Mouse (Mus musculus) C2C12 (cell line): ENCODE measurements at regions not wholly inside any gene's neighbourhood (a gene's known extent, or its start where the extent isn't known, plus 50 kb on each side); places are given as distances from the start of the nearest gene placed in this dataset.

Experiments used
- H3K27me3 ChIP-seq: one replicate; pipeline ENCODE4 v1.6.1; 2011; ENCODE audit not compliant: control insufficient read depth, insufficient read depth, insufficient read length
- H3K36me3 ChIP-seq: one replicate; pipeline ENCODE4 v1.6.1; 2011; ENCODE audit not compliant: control insufficient read depth, insufficient read depth
- H3K4me3 ChIP-seq: one replicate; pipeline ENCODE4 v1.5.1; 2011; ENCODE audit warnings: mild to moderate bottlenecking, control low read depth; ENCODE audit not compliant: poor library complexity, insufficient read depth, severe bottlenecking
- H3K79me2 ChIP-seq: one replicate; pipeline ENCODE4 v1.6.1; 2011; ENCODE audit not compliant: control insufficient read depth, insufficient read depth
- H3K79me3 ChIP-seq: one replicate; pipeline ENCODE4 v1.6.1; 2011; ENCODE audit warnings: low read depth, control low read depth
- H3ac ChIP-seq: one replicate; pipeline ENCODE3; 2011; ENCODE audit warnings: low read depth; ENCODE audit not compliant: control insufficient read depth, insufficient read length
- CEBPB ChIP-seq: IDR thresholded peaks from one replicate; pipeline ENCODE4 v1.6.1; 2011; ENCODE audit warnings: low read depth, mild to moderate bottlenecking, control low read depth, moderate library complexity
- CTCF ChIP-seq: IDR thresholded peaks from one replicate; pipeline ENCODE4 v1.5.1; 2011; ENCODE audit not compliant: control insufficient read depth, insufficient read depth, insufficient read length
- FOSL1 ChIP-seq: IDR thresholded peaks from one replicate; pipeline ENCODE4 v1.8.0; 2011; ENCODE audit warnings: mild to moderate bottlenecking, low read length; ENCODE audit not compliant: poor library complexity, insufficient read depth, severe bottlenecking
- MAX ChIP-seq: IDR thresholded peaks from one replicate; pipeline ENCODE4 v1.6.1; 2011; ENCODE audit warnings: mild to moderate bottlenecking, control low read depth
- MYOD1 ChIP-seq: IDR thresholded peaks from one replicate; pipeline ENCODE4 v1.6.1; 2011; ENCODE audit warnings: low read depth; ENCODE audit not compliant: control insufficient read depth, insufficient read length
- MYOG ChIP-seq: IDR thresholded peaks from one replicate; pipeline ENCODE4 v1.6.1; 2011; ENCODE audit not compliant: control insufficient read depth, insufficient read length; ENCODE audit errors: extremely low read depth
- USF1 ChIP-seq: IDR thresholded peaks from one replicate; pipeline ENCODE4 v1.6.1; 2011; ENCODE audit warnings: low read depth, mild to moderate bottlenecking, control low read depth, moderate library complexity

GRCm38 (mm10) chr2:142964340-142964739 lies 63.0 kb upstream of the Kif16b start:
- Histone ChIP-seq H3K79me3 (no peaks in the 10 kb centered on the region), H3K4me3 (no peak overlapping the region), H3ac (no peak overlapping the region), H3K36me3 (no peaks in the 10 kb centered on the region), H3K27me3 (no peaks in the 10 kb centered on the region), H3K79me2 (no peaks in the 10 kb centered on the region)
- no peak for TF ChIP-seq MYOG
- no peak for TF ChIP-seq MAX

GRCm38 (mm10) chr2:142967250-142967649 lies 65.9 kb upstream of the Kif16b start:
- H3ac ChIP-seq = no peak overlapping the region
- no peak overlapping the region for H3K4me3 ChIP-seq
- H3K79me2 ChIP-seq = no peaks in the 10 kb centered on the region
- no peaks in the 10 kb centered on the region for H3K36me3 ChIP-seq
- no peak for TF ChIP-seq MAX
- TF ChIP-seq CTCF = peak; percentile 9
- H3K79me3 ChIP-seq = no peaks in the 10 kb centered on the region
- no peaks in the 10 kb centered on the region for H3K27me3 ChIP-seq

DNA sequence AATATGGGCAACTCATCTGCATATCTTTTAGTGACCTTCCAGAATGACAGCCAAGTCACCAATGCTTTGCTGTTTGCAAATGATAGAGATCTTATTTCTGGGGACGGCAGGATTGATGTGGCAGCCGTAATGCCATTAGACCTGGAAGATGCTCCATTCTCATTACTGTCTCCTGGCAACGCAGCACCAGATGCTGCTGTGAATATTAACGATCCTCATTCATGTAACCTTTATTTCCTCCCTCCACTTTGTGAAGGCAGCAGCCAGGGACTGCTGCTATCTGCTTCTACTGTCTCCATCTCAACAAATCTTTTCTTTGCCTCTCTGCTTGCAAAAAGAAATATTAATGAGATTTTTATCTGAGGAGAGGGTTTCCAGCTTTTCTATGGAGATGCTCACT lies 79.4 kb upstream of the Kif16b start:
- TF ChIP-seq MYOD1 = no peak
- TF ChIP-seq USF1 = no peak
- TF ChIP-seq CTCF = no peak
- TF ChIP-seq FOSL1 = no peak
- no peak for TF ChIP-seq MAX
- TF ChIP-seq MYOG = no peak
- no peak for TF ChIP-seq CEBPB
- Histone ChIP-seq H3K36me3 (no peaks in the 10 kb centered on the region), H3K4me3 (no peak overlapping the region), H3K79me3 (no peaks in the 10 kb centered on the region), H3K79me2 (no peaks in the 10 kb centered on the region), H3ac (no peak overlapping the region), H3K27me3 (no peaks in the 10 kb centered on the region)

DNA sequence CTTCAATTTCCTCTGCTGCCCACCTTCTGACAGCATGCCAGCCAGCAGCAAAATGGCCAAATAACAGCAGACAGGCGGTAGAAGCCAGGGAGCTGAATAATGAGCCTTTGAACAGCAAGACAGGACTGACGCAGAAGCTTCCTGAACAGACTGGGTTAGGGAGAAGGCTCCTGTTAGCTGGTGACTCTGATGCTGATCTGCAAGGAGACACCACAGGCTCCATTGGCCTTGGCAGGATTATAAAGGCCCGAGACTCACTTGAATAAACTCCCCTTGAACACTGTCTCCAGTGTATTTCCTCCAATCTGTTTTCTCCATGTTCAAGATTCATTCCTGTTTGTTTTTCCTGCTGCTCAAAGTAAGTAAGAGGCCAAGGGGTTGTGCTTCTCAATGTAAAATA lies 74.1 kb upstream of the Snrpb2 start:
- Histone ChIP-seq H3K4me3 (no peak overlapping the region), H3K79me2 (no peaks in the 10 kb centered on the region), H3ac (no peak overlapping the region), H3K36me3 (no peaks in the 10 kb centered on the region), H3K79me3 (no peaks in the 10 kb centered on the region), H3K27me3 (no peaks in the 10 kb centered on the region)
- TF ChIP-seq FOSL1 (no peak), MYOG (no peak), MYOD1 (no peak), USF1 (no peak), CTCF (no peak), MAX (no peak), CEBPB (no peak)

- TF ChIP-seq MAX = no peak
- no peak overlapping the region for H3K4me3 ChIP-seq
- no peaks in the 10 kb centered on the region for H3K79me3 ChIP-seq
- no peak overlapping the region for H3ac ChIP-seq
- H3K79me2 ChIP-seq = no peaks in the 10 kb centered on the region
- H3K27me3 ChIP-seq = no peaks in the 10 kb centered on the region
- H3K36me3 ChIP-seq = no peaks in the 10 kb centered on the region
Measured at GRCm38 (mm10) chr2:142996088-142996487, 66.8 kb upstream of the Snrpb2 start.

DNA sequence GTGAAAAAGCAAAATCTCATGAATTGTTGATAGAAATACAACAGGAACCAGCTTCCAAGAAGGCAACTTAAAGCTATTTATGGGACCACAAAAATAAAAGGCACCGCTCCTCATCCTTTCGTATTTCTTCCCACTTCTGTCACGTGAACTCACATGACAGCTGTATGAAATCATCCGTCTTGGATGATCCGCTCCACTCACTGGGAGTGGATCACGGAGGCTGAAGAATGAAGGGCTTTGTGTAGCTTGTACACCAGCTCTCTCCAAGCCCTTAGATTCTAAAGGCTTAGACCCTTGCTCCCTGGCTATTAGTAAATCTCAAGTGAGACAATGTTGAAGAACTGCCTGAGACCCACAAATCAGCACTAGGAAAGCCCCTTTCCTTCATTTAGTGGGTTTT lies 60.0 kb upstream of the Snrpb2 start:
- no peak for TF ChIP-seq CTCF
- TF ChIP-seq MYOD1 = no peak
- Histone ChIP-seq H3ac (no peak overlapping the region), H3K36me3 (no peaks in the 10 kb centered on the region), H3K79me2 (no peaks in the 10 kb centered on the region), H3K4me3 (no peak overlapping the region), H3K27me3 (no peaks in the 10 kb centered on the region), H3K79me3 (no peaks in the 10 kb centered on the region)

DNA sequence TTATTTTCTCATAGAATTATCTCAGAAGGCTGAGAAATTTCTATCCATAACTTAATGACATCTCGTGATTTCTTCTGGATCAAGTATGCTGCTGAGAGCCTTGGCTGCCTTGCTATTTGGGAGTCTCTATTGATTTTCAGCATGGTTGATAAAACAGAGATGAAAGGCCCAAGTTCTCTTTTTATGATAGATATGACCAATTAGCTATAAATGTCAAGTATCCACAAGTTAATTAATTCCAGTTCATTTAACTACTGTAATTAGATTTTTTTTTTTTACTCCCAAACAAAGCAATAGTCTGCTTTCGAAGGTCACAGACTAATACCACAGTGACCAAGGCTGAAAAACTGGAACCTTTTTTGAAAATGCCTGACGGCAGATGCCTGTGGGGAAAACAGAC lies 59.5 kb upstream of the Snrpb2 start:
- Histone ChIP-seq H3ac (no peak overlapping the region), H3K79me2 (no peaks in the 10 kb centered on the region), H3K4me3 (no peak overlapping the region), H3K36me3 (no peaks in the 10 kb centered on the region), H3K79me3 (no peaks in the 10 kb centered on the region), H3K27me3 (no peaks in the 10 kb centered on the region)
- TF ChIP-seq CEBPB (no peak), USF1 (no peak), MAX (no peak), CTCF (no peak), FOSL1 (no peak), MYOG (no peak), MYOD1 (no peak)
